Mouse (Mus musculus): ENCODE measurements around the gene Tll2. TPM values are rescaled to one million over a fixed set of nuclear protein-coding genes. Genes with fewer than 3 reads are reported as not detected.

The Tll2 gene
- 0.06 and 0.31 TPM in 2 replicates for polyA plus RNA-seq (2014; fragmentation: Nextera tagmentation; extraction: Ambion mirVana)

DNA sequence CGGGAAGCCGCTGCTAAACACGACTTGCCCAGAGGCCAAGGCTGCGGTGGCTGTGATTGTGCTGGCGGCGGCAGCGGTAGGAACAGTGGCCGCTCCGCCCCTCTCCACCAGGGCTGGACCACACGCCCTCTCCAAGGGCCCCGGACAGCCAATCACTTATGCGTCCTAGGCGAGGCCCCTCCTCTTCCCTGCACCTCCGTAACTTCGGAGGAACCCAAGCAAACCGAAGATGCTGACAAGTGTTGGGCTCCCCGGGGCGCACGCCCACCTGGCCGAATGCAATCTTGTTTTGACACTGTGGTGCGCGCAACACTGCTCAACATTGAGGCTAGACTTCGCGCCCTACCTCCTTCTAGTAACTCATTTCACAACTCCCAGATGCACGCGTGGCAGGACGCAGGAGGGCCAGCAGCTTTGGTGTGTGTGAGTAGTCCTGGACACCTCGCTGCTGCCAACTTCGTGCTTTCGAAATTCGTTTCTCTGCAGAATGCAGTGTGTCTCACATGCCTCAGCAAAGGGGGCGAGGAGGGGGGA, at the start of gene Tll2:
Gene Tll2, minus strand, starts transcription at position 25 of the 534 bp plus-strand sequence.
- DNase-seq (ENCODE audit: low spot score) (peak; percentile 84), ATAC-seq (replicated peaks; ENCODE audit: insufficient number of reproducible peaks, low FRiP score, low TSS enrichment, low read depth) (peak; percentile 95)
- Histone ChIP-seq H3K27ac (replicated peaks; ENCODE audit: low read depth, low read length) (no peak within 1 kb of the TSS), H3K27me3 (ENCODE audit: control insufficient read depth, insufficient read depth, low read length) (peaks cover 16% of the 10 kb centered on the region), H3K4me2 (ENCODE audit: low read depth, low read length) (peak within 1 kb of the TSS; percentile 91), H3K9me3 (replicated peaks; ENCODE audit: control insufficient read depth, low read length) (no peaks in the 10 kb centered on the region; the same call in 1 of the 2 replicates), H3K4me1 (ENCODE audit: control insufficient read depth, insufficient read depth, low read length) (peaks cover 3% of the 10 kb centered on the region), H3K36me3 (replicated peaks; ENCODE audit: control insufficient read depth, insufficient read depth, low read depth, low read length) (no peaks in the 10 kb centered on the region), H3K9ac (replicated peaks; ENCODE audit: low read length) (peak within 1 kb of the TSS; percentile 4), H3K4me3 (ENCODE audit: low read depth, low read length) (peak within 1 kb of the TSS; percentile 36)
- WGBS: 2% methylated on average over 32 of the region's 32 CpGs

DNA sequence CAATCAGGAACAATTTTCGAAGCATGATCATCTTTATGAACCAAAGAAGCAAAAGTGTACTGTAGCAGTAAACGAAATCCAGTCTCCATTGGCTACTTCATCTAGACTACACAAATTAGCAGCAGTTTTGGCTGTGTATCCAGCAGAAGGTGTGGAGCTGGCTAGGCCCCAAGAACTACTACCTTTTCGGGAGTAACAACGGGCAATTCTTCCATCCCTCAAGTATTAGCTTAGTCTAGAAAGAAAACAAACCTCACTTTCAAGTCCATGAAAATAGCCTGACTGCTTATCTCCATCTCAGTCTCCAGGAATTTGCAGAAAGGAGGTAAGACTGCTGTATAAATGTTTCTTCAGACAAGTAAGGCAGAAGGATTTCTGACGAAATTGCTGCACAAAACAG, 47.9 kb upstream of the Tll2 start:
- no peaks in the 10 kb centered on the region for H3K36me3 ChIP-seq (replicated peaks; ENCODE audit: control insufficient read depth, insufficient read depth, low read depth, low read length)
- WGBS: 86% methylated on average over 5 of the region's 5 CpGs

DNA sequence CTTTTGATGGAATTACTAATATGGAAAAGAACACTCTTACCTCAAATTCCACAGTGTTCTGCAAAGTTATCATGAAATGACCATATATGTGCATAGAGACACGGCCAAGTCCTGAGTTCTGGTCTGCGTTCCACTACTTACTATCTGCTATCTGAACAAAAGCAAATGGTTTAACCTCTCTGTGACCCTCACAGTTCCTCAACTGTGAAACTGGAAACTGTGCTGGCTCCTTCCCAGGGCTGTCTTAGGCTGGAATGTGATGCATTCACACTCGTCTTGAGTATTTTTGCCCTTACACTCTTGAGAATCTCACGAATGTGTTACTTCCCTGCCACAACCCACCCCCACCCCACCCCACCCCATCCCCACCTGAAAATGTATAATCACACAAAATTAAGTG, 42.3 kb upstream of the Tll2 start:
- no peak for ATAC-seq (replicated peaks; ENCODE audit: insufficient number of reproducible peaks, low FRiP score, low TSS enrichment, low read depth)
- WGBS: 73% methylated on average over 4 of the region's 4 CpGs

More for the DNA sequence above, 47.9 kb upstream of the Tll2 start:
- H3K4me1 ChIP-seq (ENCODE audit: control insufficient read depth, insufficient read depth, low read length): no peaks in the 10 kb centered on the region
- no peak for ATAC-seq (replicated peaks; ENCODE audit: insufficient number of reproducible peaks, low FRiP score, low TSS enrichment, low read depth)
- H3K27me3 ChIP-seq (ENCODE audit: control insufficient read depth, insufficient read depth, low read length): no peaks in the 10 kb centered on the region
- DNase-seq (ENCODE audit: low spot score): no peak
- H3K4me2 ChIP-seq (ENCODE audit: low read depth, low read length): no peak overlapping the region
- no peak overlapping the region for H3K9ac ChIP-seq (replicated peaks; ENCODE audit: low read length)
- no peaks in the 10 kb centered on the region for H3K9me3 ChIP-seq (replicated peaks; ENCODE audit: control insufficient read depth, low read length)
- H3K4me3 ChIP-seq (ENCODE audit: low read depth, low read length): no peak overlapping the region
- H3K27ac ChIP-seq (replicated peaks; ENCODE audit: low read depth, low read length): no peak overlapping the region

DNA sequence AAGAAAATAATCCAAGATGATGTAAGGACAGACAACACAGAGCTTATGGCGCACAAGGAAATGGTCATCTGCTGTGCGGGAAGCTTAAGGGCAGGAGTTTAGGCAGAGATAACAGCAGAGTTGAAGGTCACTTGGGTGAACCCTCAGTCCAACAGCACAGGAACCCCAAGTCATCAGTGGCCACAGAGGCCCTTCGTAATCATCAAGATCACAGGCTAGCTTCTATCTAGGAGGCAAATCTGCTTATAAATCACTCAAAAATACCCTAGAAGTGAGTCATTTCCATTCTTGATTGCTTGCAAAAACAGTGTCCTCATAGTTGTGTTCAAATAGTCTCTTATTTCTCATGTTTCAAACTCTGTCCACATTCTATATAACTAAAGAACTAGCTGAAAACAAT, 41.6 kb upstream of the Tll2 start:
- H3K36me3 ChIP-seq (replicated peaks; ENCODE audit: control insufficient read depth, insufficient read depth, low read depth, low read length): no peaks in the 10 kb centered on the region; the same call in 1 of the 2 replicates
- no peak for ATAC-seq (replicated peaks; ENCODE audit: insufficient number of reproducible peaks, low FRiP score, low TSS enrichment, low read depth)
- DNase-seq (ENCODE audit: low spot score): no peak
- H3K9me3 ChIP-seq (replicated peaks; ENCODE audit: control insufficient read depth, low read length): no peaks in the 10 kb centered on the region
- H3K4me1 ChIP-seq (ENCODE audit: control insufficient read depth, insufficient read depth, low read length): no peaks in the 10 kb centered on the region
- no peak overlapping the region for H3K27ac ChIP-seq (replicated peaks; ENCODE audit: low read depth, low read length)
- H3K27me3 ChIP-seq (ENCODE audit: control insufficient read depth, insufficient read depth, low read length): no peaks in the 10 kb centered on the region
- no peak overlapping the region for H3K4me3 ChIP-seq (ENCODE audit: low read depth, low read length)
- WGBS: 89% methylated on average over 3 of the region's 3 CpGs
- no peak overlapping the region for H3K4me2 ChIP-seq (ENCODE audit: low read depth, low read length)
- no peak overlapping the region for H3K9ac ChIP-seq (replicated peaks; ENCODE audit: low read length)

More for the DNA sequence above, 42.3 kb upstream of the Tll2 start:
- no peak overlapping the region for H3K4me2 ChIP-seq (ENCODE audit: low read depth, low read length)
- no peaks in the 10 kb centered on the region for H3K4me1 ChIP-seq (ENCODE audit: control insufficient read depth, insufficient read depth, low read length)
- no peak for DNase-seq (ENCODE audit: low spot score)
- H3K4me3 ChIP-seq (ENCODE audit: low read depth, low read length): no peak overlapping the region
- H3K9me3 ChIP-seq (replicated peaks; ENCODE audit: control insufficient read depth, low read length): no peaks in the 10 kb centered on the region
- H3K36me3 ChIP-seq (replicated peaks; ENCODE audit: control insufficient read depth, insufficient read depth, low read depth, low read length): no peaks in the 10 kb centered on the region; the same call in 1 of the 2 replicates
- H3K27ac ChIP-seq (replicated peaks; ENCODE audit: low read depth, low read length): no peak overlapping the region
- H3K9ac ChIP-seq (replicated peaks; ENCODE audit: low read length): no peak overlapping the region
- no peaks in the 10 kb centered on the region for H3K27me3 ChIP-seq (ENCODE audit: control insufficient read depth, insufficient read depth, low read length)

DNA sequence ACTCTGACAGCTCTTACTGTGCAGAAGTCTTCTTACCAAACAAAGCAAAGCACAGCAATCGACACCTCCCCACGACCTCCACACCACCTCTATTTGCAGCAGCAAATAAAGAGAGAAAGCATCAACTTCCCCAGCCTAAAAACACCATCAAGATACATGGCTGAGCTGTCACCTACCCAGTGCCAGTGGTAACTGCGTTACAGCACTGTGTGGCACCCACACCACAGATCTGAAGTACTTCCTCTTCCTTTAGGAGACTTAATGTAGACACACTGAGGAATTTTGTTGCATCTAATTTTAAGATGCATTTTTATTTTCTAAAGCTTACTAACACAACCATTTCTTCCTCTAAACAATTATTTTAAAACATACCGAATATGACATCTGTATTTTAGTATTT, 39.6 kb upstream of the Tll2 start:
- Histone ChIP-seq H3K27me3 (ENCODE audit: control insufficient read depth, insufficient read depth, low read length) (no peaks in the 10 kb centered on the region), H3K4me2 (ENCODE audit: low read depth, low read length) (no peak overlapping the region), H3K4me3 (ENCODE audit: low read depth, low read length) (no peak overlapping the region), H3K9ac (replicated peaks; ENCODE audit: low read length) (no peak overlapping the region), H3K27ac (replicated peaks; ENCODE audit: low read depth, low read length) (no peak overlapping the region), H3K9me3 (replicated peaks; ENCODE audit: control insufficient read depth, low read length) (no peaks in the 10 kb centered on the region), H3K4me1 (ENCODE audit: control insufficient read depth, insufficient read depth, low read length) (no peaks in the 10 kb centered on the region), H3K36me3 (replicated peaks; ENCODE audit: control insufficient read depth, insufficient read depth, low read depth, low read length) (no peaks in the 10 kb centered on the region; the same call in 1 of the 2 replicates)
- WGBS: 91% methylated on average over 4 of the region's 4 CpGs
- DNase-seq (ENCODE audit: low spot score) (no peak), ATAC-seq (replicated peaks; ENCODE audit: insufficient number of reproducible peaks, low FRiP score, low TSS enrichment, low read depth) (no peak)

DNA sequence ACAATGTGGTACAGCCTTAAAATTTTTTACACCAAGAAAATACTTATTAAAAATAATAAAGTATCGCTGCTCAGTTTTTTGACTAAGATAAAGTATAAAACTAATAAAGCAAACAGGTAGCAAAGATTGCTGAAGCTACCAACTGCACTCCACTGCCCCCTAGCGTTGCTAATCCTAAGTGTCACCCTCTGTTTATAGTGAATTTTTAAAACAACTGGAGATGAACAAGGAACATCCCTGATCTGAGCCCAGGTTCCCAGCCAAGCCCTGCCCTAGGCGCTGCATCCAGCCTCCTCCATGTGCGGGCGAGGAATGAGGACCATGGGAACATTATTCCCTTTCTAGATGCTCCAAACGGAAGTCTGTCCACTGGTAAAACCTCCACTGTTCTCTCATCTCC, 37.9 kb upstream of the Tll2 start:
- no peak overlapping the region for H3K4me2 ChIP-seq (ENCODE audit: low read depth, low read length)
- H3K9ac ChIP-seq (replicated peaks; ENCODE audit: low read length): no peak overlapping the region
- no peak overlapping the region for H3K27ac ChIP-seq (replicated peaks; ENCODE audit: low read depth, low read length)
- peak; percentile 75 for DNase-seq (ENCODE audit: low spot score)
- 58% methylated on average over 6 of the region's 6 CpGs for WGBS
- no peaks in the 10 kb centered on the region for H3K27me3 ChIP-seq (ENCODE audit: control insufficient read depth, insufficient read depth, low read length)
- H3K4me1 ChIP-seq (ENCODE audit: control insufficient read depth, insufficient read depth, low read length): no peaks in the 10 kb centered on the region
- H3K9me3 ChIP-seq (replicated peaks; ENCODE audit: control insufficient read depth, low read length): no peaks in the 10 kb centered on the region
- H3K36me3 ChIP-seq (replicated peaks; ENCODE audit: control insufficient read depth, insufficient read depth, low read depth, low read length): no peaks in the 10 kb centered on the region; the same call in 1 of the 2 replicates
- no peak for ATAC-seq (replicated peaks; ENCODE audit: insufficient number of reproducible peaks, low FRiP score, low TSS enrichment, low read depth)
- H3K4me3 ChIP-seq (ENCODE audit: low read depth, low read length): no peak overlapping the region

DNA sequence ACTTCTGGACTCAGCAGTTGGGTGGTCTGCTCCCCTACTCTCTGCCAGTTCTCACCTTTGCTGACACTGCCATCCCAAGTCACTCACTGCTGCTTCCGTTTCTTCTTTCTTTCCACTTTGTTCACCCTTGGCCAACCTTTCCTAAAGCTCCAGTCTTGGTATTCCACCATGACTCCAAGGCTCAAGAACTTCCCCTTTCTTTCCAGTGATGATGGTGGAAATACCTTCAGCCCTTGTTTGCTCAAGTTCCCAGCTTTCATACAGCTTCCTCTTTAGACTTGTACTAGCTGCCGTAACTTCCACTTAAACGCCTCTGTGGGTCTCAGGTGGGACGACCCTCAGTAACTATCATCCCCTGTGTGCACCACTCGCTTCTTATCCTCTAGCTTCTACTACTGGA, 35.4 kb upstream of the Tll2 start:
- Histone ChIP-seq H3K4me2 (ENCODE audit: low read depth, low read length) (no peak overlapping the region), H3K36me3 (replicated peaks; ENCODE audit: control insufficient read depth, insufficient read depth, low read depth, low read length) (peaks cover 4% of the 10 kb centered on the region), H3K4me1 (ENCODE audit: control insufficient read depth, insufficient read depth, low read length) (no peaks in the 10 kb centered on the region), H3K27ac (replicated peaks; ENCODE audit: low read depth, low read length) (no peak overlapping the region), H3K27me3 (ENCODE audit: control insufficient read depth, insufficient read depth, low read length) (no peaks in the 10 kb centered on the region), H3K4me3 (ENCODE audit: low read depth, low read length) (no peak overlapping the region), H3K9me3 (replicated peaks; ENCODE audit: control insufficient read depth, low read length) (no peaks in the 10 kb centered on the region), H3K9ac (replicated peaks; ENCODE audit: low read length) (no peak overlapping the region)
- ATAC-seq (replicated peaks; ENCODE audit: insufficient number of reproducible peaks, low FRiP score, low TSS enrichment, low read depth): no peak
- 96% methylated on average over 5 of the region's 5 CpGs for WGBS
- no peak for DNase-seq (ENCODE audit: low spot score)

DNA sequence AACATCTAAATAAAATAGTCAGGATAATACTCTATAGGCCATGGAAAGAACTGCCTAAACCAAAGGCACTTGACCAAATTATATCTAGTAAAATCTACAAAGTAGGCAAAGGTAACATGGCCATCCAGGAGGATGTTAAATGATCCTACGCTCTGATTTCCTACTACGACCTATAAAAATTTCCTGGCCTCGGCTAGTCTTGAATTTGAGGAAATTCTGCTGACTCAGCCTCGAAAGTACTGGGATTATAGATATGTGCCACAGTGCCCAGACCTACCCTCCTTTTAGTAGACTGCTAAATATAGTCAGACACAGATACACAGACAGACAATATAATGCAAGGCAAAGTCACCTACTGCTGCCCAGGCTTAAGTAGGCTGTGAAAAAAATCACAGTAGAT, 27.1 kb upstream of the Tll2 start:
- Histone ChIP-seq H3K27ac (replicated peaks; ENCODE audit: low read depth, low read length) (no peak overlapping the region), H3K9me3 (replicated peaks; ENCODE audit: control insufficient read depth, low read length) (no peaks in the 10 kb centered on the region), H3K4me1 (ENCODE audit: control insufficient read depth, insufficient read depth, low read length) (no peaks in the 10 kb centered on the region), H3K36me3 (replicated peaks; ENCODE audit: control insufficient read depth, insufficient read depth, low read depth, low read length) (peaks cover 10% of the 10 kb centered on the region), H3K4me3 (ENCODE audit: low read depth, low read length) (no peak overlapping the region), H3K4me2 (ENCODE audit: low read depth, low read length) (no peak overlapping the region), H3K27me3 (ENCODE audit: control insufficient read depth, insufficient read depth, low read length) (no peaks in the 10 kb centered on the region), H3K9ac (replicated peaks; ENCODE audit: low read length) (no peak overlapping the region)
- ATAC-seq (replicated peaks; ENCODE audit: insufficient number of reproducible peaks, low FRiP score, low TSS enrichment, low read depth): no peak
- WGBS: 94% methylated on average over 4 of the region's 4 CpGs
- DNase-seq (ENCODE audit: low spot score): no peak

Measured in embryonic facial prominence, embryonic 11.5 days (tissue).